Mouse (Mus musculus): ENCODE measurements around the gene Limk1. TPM values are rescaled to one million over a fixed set of nuclear protein-coding genes. Genes with fewer than 3 reads are reported as not detected.
"Not testable (repeated sequence)": the region's sequence is repeated elsewhere in the genome, so short reads cannot be mapped to it uniquely, and the experiment has no call there.

Limk1 gene
- polyA plus RNA-seq, 1 experiment from 2014 or later, result 14.0 TPM

DNA sequence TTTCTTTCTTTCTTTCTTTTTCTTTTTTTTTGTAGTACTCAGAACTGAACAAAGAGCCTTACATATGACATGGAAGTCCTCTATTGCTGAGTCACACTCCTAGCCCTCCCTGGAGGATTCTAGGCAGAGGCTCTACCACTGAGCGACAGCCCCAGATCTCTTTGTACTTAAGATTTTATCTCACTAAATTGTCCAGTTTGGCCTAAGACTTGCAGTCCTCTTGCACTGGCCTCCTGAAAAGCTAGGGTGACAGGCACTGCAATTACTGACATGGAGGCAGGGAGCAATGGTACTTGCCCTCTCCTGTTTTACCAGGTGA, 16.2 kb downstream of the Limk1 start:
- WGBS, result 90% methylated on average over 1 of the region's 1 CpGs
- Histone ChIP-seq H3K9me3 (replicated peaks; ENCODE audit: control insufficient read depth, low read length) (no peaks in the 10 kb centered on the region), H3K4me1 (ENCODE audit: control insufficient read depth, insufficient read depth, low read length) (peaks cover 14% of the 10 kb centered on the region), H3K27me3 (replicated peaks; ENCODE audit: control insufficient read depth, insufficient read depth, low read length) (no peaks in the 10 kb centered on the region), H3K4me3 (ENCODE audit: low read depth, low read length) (no peak overlapping the region), H3K4me2 (ENCODE audit: low read length) (no peak overlapping the region), H3K9ac (ENCODE audit: low read length) (no peak overlapping the region), H3K27ac (ENCODE audit: low read depth, low read length) (peak overlapping the region; percentile 27; the same call in 1 of the 2 replicates), H3K36me3 (ENCODE audit: control insufficient read depth, insufficient read depth, low read length) (peaks cover 39% of the 10 kb centered on the region)
- ATAC-seq, result no peak
- DNase-seq (ENCODE audit: low spot score), result no peak

- DNase-seq (ENCODE audit: low spot score), result peak; percentile 6
- 59% methylated on average over 17 of the region's 17 CpGs for WGBS
- Histone ChIP-seq H3K9me3 (replicated peaks; ENCODE audit: control insufficient read depth, low read length) (no peaks in the 10 kb centered on the region), H3K36me3 (ENCODE audit: control insufficient read depth, insufficient read depth, low read length) (peaks cover 43% of the 10 kb centered on the region), H3K4me2 (ENCODE audit: low read length) (no peak overlapping the region), H3K27ac (ENCODE audit: low read depth, low read length) (peak overlapping the region; percentile 27; the same call in 1 of the 2 replicates), H3K27me3 (replicated peaks; ENCODE audit: control insufficient read depth, insufficient read depth, low read length) (no peaks in the 10 kb centered on the region), H3K4me1 (ENCODE audit: control insufficient read depth, insufficient read depth, low read length) (peaks cover 11% of the 10 kb centered on the region), H3K9ac (ENCODE audit: low read length) (no peak overlapping the region; the same call in 1 of the 2 replicates), H3K4me3 (ENCODE audit: low read depth, low read length) (no peak overlapping the region)
- no peak for ATAC-seq
These were observed 16.8 kb downstream of the Limk1 start for GRCm38 (mm10) chr5:134671335-134672197.

DNA sequence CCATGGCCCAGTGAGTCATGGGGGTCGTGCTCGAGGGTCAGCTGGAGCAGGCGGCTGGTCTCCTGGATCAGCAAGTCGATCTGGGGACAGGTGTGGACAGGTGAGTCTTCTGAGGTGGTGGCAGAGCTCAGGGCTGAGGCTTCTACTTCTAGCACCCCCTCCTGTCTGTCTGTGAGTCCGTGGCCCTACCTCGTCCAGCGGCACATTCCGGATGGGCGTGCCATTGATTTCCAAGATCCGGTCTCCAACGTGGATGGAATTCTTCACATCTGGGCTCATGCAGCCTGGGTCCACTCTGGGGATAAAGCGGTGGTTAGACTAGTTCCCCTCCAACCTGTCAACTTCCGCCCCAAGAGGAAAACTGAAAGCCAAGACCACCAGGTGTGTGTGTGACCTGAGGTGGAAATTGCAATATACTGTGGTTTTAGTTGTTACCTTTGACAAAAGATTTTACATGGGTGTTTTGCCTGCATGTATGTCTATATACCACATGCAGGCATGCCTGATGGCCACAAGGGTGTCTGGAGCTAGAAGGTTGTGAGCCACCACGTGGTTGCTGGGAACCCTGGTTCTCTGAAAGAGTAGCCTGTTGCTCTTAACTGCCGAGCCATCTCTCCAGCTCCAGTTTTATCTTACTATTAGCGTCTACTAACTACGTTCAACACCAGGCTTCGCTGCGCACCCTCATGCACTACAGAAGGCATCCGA, 19.2 kb downstream of the Limk1 start:
- H3K36me3 ChIP-seq (ENCODE audit: control insufficient read depth, insufficient read depth, low read length), result peaks cover 67% of the 10 kb centered on the region
- H3K27me3 ChIP-seq (replicated peaks; ENCODE audit: control insufficient read depth, insufficient read depth, low read length), result no peaks in the 10 kb centered on the region
- no peaks in the 10 kb centered on the region for H3K9me3 ChIP-seq (replicated peaks; ENCODE audit: control insufficient read depth, low read length)
- no peak for DNase-seq (ENCODE audit: low spot score)
- WGBS, result 84% methylated on average over 20 of the region's 20 CpGs
- no peak overlapping the region for H3K4me2 ChIP-seq (ENCODE audit: low read length)
- ATAC-seq, result no peak
- H3K27ac ChIP-seq (ENCODE audit: low read depth, low read length), result no peak overlapping the region
- no peak overlapping the region for H3K9ac ChIP-seq (ENCODE audit: low read length)
- H3K4me1 ChIP-seq (ENCODE audit: control insufficient read depth, insufficient read depth, low read length), result no peaks in the 10 kb centered on the region
- no peak overlapping the region for H3K4me3 ChIP-seq (ENCODE audit: low read depth, low read length)

DNA sequence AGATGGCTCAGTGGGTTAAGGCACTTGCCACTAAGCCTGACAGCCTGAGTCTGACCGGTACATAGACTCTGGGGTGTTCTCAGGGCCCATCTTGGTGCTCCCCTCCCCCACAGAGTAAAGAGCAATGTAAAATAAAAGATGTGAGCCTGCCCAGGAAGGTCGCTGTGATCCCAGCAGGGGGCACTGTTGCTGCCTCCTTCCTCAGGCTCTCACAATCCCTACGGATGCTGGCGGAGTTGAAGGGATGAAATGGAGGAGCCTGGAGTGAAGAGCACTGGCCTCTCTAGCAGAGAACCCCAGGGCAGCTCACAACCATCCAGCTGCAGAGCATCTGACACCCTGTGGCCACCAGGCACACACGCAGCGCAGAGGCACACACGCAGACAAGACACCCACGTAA, 19.9 kb downstream of the Limk1 start:
- no peaks in the 10 kb centered on the region for H3K4me1 ChIP-seq (ENCODE audit: control insufficient read depth, insufficient read depth, low read length)
- DNase-seq (ENCODE audit: low spot score) (peak; percentile 67), ATAC-seq (peak; percentile 54; the same call in 1 of the 2 replicates)
- WGBS, result 34% methylated on average over 8 of the region's 8 CpGs
- H3K4me2 ChIP-seq (ENCODE audit: low read length), result no peak overlapping the region
- H3K9ac ChIP-seq (ENCODE audit: low read length), result no peak overlapping the region
- H3K4me3 ChIP-seq (ENCODE audit: low read depth, low read length), result no peak overlapping the region
- peaks cover 74% of the 10 kb centered on the region for H3K36me3 ChIP-seq (ENCODE audit: control insufficient read depth, insufficient read depth, low read length)
- H3K27ac ChIP-seq (ENCODE audit: low read depth, low read length), result no peak overlapping the region
- H3K9me3 ChIP-seq (replicated peaks; ENCODE audit: control insufficient read depth, low read length), result no peaks in the 10 kb centered on the region
- H3K27me3 ChIP-seq (replicated peaks; ENCODE audit: control insufficient read depth, insufficient read depth, low read length), result no peaks in the 10 kb centered on the region

DNA sequence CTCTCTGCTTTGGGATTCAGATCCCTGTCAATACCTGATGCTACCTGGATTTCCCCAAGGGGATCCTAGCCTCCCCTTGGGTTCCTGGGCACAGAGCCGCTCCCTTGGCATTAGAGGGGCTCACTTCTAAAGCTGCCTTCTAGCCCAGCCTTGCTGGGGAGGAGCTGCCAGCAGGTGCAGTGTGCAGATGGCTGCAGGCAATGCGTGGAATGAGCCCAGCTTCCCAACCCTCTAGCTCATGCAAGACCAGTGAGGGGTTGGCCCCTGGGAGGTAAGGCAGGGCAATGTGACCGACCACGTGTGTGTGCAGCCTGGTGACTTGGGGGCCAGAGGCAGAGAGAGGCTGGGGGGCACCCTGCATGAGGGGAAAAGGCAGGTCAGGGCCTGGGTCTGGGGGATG, 31.7 kb downstream of the Limk1 start:
- H3K27ac ChIP-seq (ENCODE audit: low read depth, low read length), result no peak overlapping the region
- no peak for ATAC-seq
- no peaks in the 10 kb centered on the region for H3K9me3 ChIP-seq (replicated peaks; ENCODE audit: control insufficient read depth, low read length)
- WGBS, result 85% methylated on average over 4 of the region's 4 CpGs
- H3K36me3 ChIP-seq (ENCODE audit: control insufficient read depth, insufficient read depth, low read length), result peaks cover 53% of the 10 kb centered on the region
- H3K4me3 ChIP-seq (ENCODE audit: low read depth, low read length), result no peak overlapping the region
- H3K4me2 ChIP-seq (ENCODE audit: low read length), result no peak overlapping the region
- no peaks in the 10 kb centered on the region for H3K27me3 ChIP-seq (replicated peaks; ENCODE audit: control insufficient read depth, insufficient read depth, low read length)
- H3K4me1 ChIP-seq (ENCODE audit: control insufficient read depth, insufficient read depth, low read length), result no peaks in the 10 kb centered on the region
- no peak for DNase-seq (ENCODE audit: low spot score)
- H3K9ac ChIP-seq (ENCODE audit: low read length), result no peak overlapping the region

GRCm38 (mm10) chr5:134652015-134652414, 36.4 kb downstream of the Limk1 start:
- DNase-seq (ENCODE audit: low spot score) (peak; percentile 68), ATAC-seq (0 out of 2 replicates have a peak, but pooled peaks have one; percentile 42)
- Histone ChIP-seq H3K36me3 (ENCODE audit: control insufficient read depth, insufficient read depth, low read length) (peaks cover 8% of the 10 kb centered on the region), H3K27ac (ENCODE audit: low read depth, low read length) (peak overlapping the region; percentile 21; the same call in 1 of the 2 replicates), H3K4me1 (ENCODE audit: control insufficient read depth, insufficient read depth, low read length) (no peaks in the 10 kb centered on the region), H3K9ac (ENCODE audit: low read length) (no peak overlapping the region; the same call in 1 of the 2 replicates), H3K4me3 (ENCODE audit: low read depth, low read length) (no peak overlapping the region), H3K27me3 (replicated peaks; ENCODE audit: control insufficient read depth, insufficient read depth, low read length) (no peaks in the 10 kb centered on the region), H3K9me3 (replicated peaks; ENCODE audit: control insufficient read depth, low read length) (no peaks in the 10 kb centered on the region), H3K4me2 (ENCODE audit: low read length) (no peak overlapping the region)
- WGBS, result 47% methylated on average over 7 of the region's 7 CpGs

- H3K27me3 ChIP-seq (replicated peaks; ENCODE audit: control insufficient read depth, insufficient read depth, low read length), result no peaks in the 10 kb centered on the region
- no peak overlapping the region for H3K4me3 ChIP-seq (ENCODE audit: low read depth, low read length)
- no peaks in the 10 kb centered on the region for H3K4me1 ChIP-seq (ENCODE audit: control insufficient read depth, insufficient read depth, low read length)
- H3K9me3 ChIP-seq (replicated peaks; ENCODE audit: control insufficient read depth, low read length), result no peaks in the 10 kb centered on the region
- WGBS, result 54% methylated on average over 4 of the region's 5 CpGs
- H3K4me2 ChIP-seq (ENCODE audit: low read length), result no peak overlapping the region
- no peak for ATAC-seq
- H3K27ac ChIP-seq (ENCODE audit: low read depth, low read length), result no peak overlapping the region
- no peak overlapping the region for H3K9ac ChIP-seq (ENCODE audit: low read length)
- H3K36me3 ChIP-seq (ENCODE audit: control insufficient read depth, insufficient read depth, low read length), result no peaks in the 10 kb centered on the region
- DNase-seq (ENCODE audit: low spot score), result peak; percentile 38
These were observed 37.5 kb downstream of the Limk1 start for GRCm38 (mm10) chr5:134650926-134651325.

- H3K4me2 ChIP-seq (ENCODE audit: low read length); H3K9me3 ChIP-seq (replicated peaks; ENCODE audit: control insufficient read depth, low read length); H3K27me3 ChIP-seq (replicated peaks; ENCODE audit: control insufficient read depth, insufficient read depth, low read length); H3K4me1 ChIP-seq (ENCODE audit: control insufficient read depth, insufficient read depth, low read length); DNase-seq (ENCODE audit: low spot score); H3K36me3 ChIP-seq (ENCODE audit: control insufficient read depth, insufficient read depth, low read length); H3K4me3 ChIP-seq (ENCODE audit: low read depth, low read length); ATAC-seq; H3K9ac ChIP-seq (ENCODE audit: low read length); H3K27ac ChIP-seq (ENCODE audit: low read depth, low read length): not testable (repeated sequence)
- WGBS, result 86% methylated on average over 2 of the region's 4 CpGs
These were observed 39.4 kb downstream of the Limk1 start for GRCm38 (mm10) chr5:134648976-134649375.

DNA sequence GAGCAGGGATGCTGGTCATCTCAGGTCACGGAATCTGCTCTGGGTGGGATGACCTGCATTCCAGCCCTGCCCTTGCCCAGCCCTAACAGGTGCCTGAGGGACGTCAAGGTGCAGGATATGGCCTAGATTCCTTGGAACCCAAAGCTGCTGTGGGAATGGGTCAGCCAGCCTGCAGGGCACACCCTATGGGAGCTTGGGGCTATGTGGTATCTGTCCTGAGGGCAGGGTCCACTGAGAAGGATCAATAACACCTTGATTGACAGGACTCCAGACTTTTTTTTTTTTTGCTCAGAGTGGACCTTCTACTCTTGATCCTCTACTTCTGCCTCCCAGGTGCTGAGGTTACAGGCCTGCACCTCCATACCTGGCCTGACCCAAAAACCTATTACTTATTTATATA, 41.0 kb downstream of the Limk1 start:
- Histone ChIP-seq H3K4me2 (ENCODE audit: low read length) (no peak overlapping the region), H3K4me3 (ENCODE audit: low read depth, low read length) (no peak overlapping the region), H3K9ac (ENCODE audit: low read length) (no peak overlapping the region), H3K9me3 (replicated peaks; ENCODE audit: control insufficient read depth, low read length) (no peaks in the 10 kb centered on the region), H3K36me3 (ENCODE audit: control insufficient read depth, insufficient read depth, low read length) (no peaks in the 10 kb centered on the region), H3K27me3 (replicated peaks; ENCODE audit: control insufficient read depth, insufficient read depth, low read length) (no peaks in the 10 kb centered on the region), H3K27ac (ENCODE audit: low read depth, low read length) (no peak overlapping the region), H3K4me1 (ENCODE audit: control insufficient read depth, insufficient read depth, low read length) (no peaks in the 10 kb centered on the region)
- ATAC-seq (no peak), DNase-seq (ENCODE audit: low spot score) (no peak)
- 92% methylated on average over 2 of the region's 2 CpGs for WGBS
